Mouse (Mus musculus): Measurements from ENCODE around the gene Sfxn4. TPM values are rescaled to one million over a fixed set of nuclear protein-coding genes. Genes with fewer than 3 reads are reported as not detected.

Sfxn4 gene
- polyA plus RNA-seq, 1 experiment from 2014 or later: 8.9 TPM

- Histone ChIP-seq H3K36me3 (ENCODE audit: control insufficient read depth, insufficient read depth, low read length) (no peaks in the 10 kb centered on the region), H3K9me3 (ENCODE audit: control insufficient read depth, low read length) (no peaks in the 10 kb centered on the region), H3K27ac (ENCODE audit: low read depth, low read length) (peak overlapping the region; percentile 96; the same call in 1 of the 2 replicates), H3K4me2 (replicated peaks; ENCODE audit: low read depth, low read length) (peak overlapping the region; percentile 81), H3K27me3 (ENCODE audit: control insufficient read depth, insufficient read depth, low read length) (no peaks in the 10 kb centered on the region), H3K4me3 (ENCODE audit: low read length) (peak overlapping the region; percentile 85), H3K9ac (ENCODE audit: low read depth, low read length) (peak overlapping the region; percentile 89), H3K4me1 (ENCODE audit: control insufficient read depth, insufficient read depth, low read length) (peaks cover 6% of the 10 kb centered on the region; the same call in 1 of the 2 replicates)
- under 1% methylated on average over 41 of the region's 41 CpGs for WGBS
- peak; percentile 36 for ATAC-seq (ENCODE audit: low FRiP score, low TSS enrichment)
Observed at GRCm38 (mm10) chr19:60890391-60891122, 29.3 kb upstream of the Sfxn4 start.

- Histone ChIP-seq H3K9me3 (ENCODE audit: control insufficient read depth, low read length) (no peaks in the 10 kb centered on the region), H3K36me3 (ENCODE audit: control insufficient read depth, insufficient read depth, low read length) (no peaks in the 10 kb centered on the region), H3K4me1 (ENCODE audit: control insufficient read depth, insufficient read depth, low read length) (peaks cover 6% of the 10 kb centered on the region; the same call in 1 of the 2 replicates), H3K4me3 (ENCODE audit: low read length) (peak within 1 kb of the TSS; percentile 85), H3K27ac (ENCODE audit: low read depth, low read length) (peak within 1 kb of the TSS; percentile 96), H3K4me2 (replicated peaks; ENCODE audit: low read depth, low read length) (peak within 1 kb of the TSS; percentile 81), H3K9ac (ENCODE audit: low read depth, low read length) (peak within 1 kb of the TSS; percentile 89), H3K27me3 (ENCODE audit: control insufficient read depth, insufficient read depth, low read length) (no peaks in the 10 kb centered on the region)
- 0% methylated on average over 51 of the region's 55 CpGs for WGBS
- ATAC-seq (ENCODE audit: low FRiP score, low TSS enrichment): peak; percentile 98
Observed at GRCm38 (mm10) chr19:60889714-60890315, 28.5 kb upstream of the Sfxn4 start, which contains the start of gene Grk5. TSS of gene Grk5 (plus strand) at chr19:60889749.

GRCm38 (mm10) chr19:60889101-60889713, 27.9 kb upstream of the Sfxn4 start:
- Histone ChIP-seq H3K4me3 (ENCODE audit: low read length) (peak overlapping the region; percentile 85), H3K9me3 (ENCODE audit: control insufficient read depth, low read length) (no peaks in the 10 kb centered on the region), H3K27ac (ENCODE audit: low read depth, low read length) (peak overlapping the region; percentile 96), H3K4me1 (ENCODE audit: control insufficient read depth, insufficient read depth, low read length) (peaks cover 6% of the 10 kb centered on the region; the same call in 1 of the 2 replicates), H3K4me2 (replicated peaks; ENCODE audit: low read depth, low read length) (peak overlapping the region; percentile 81), H3K27me3 (ENCODE audit: control insufficient read depth, insufficient read depth, low read length) (no peaks in the 10 kb centered on the region), H3K9ac (ENCODE audit: low read depth, low read length) (peak overlapping the region; percentile 89), H3K36me3 (ENCODE audit: control insufficient read depth, insufficient read depth, low read length) (no peaks in the 10 kb centered on the region)
- peak; percentile 48; the same call in 1 of the 2 replicates for ATAC-seq (ENCODE audit: low FRiP score, low TSS enrichment)
- WGBS: 7% methylated on average over 17 of the region's 17 CpGs

GRCm38 (mm10) chr19:60887637-60888036, 26.4 kb upstream of the Sfxn4 start:
- Histone ChIP-seq H3K27me3 (ENCODE audit: control insufficient read depth, insufficient read depth, low read length) (no peaks in the 10 kb centered on the region), H3K4me3 (ENCODE audit: low read length) (no peak overlapping the region), H3K9me3 (ENCODE audit: control insufficient read depth, low read length) (no peaks in the 10 kb centered on the region), H3K27ac (ENCODE audit: low read depth, low read length) (no peak overlapping the region), H3K4me1 (ENCODE audit: control insufficient read depth, insufficient read depth, low read length) (peaks cover 6% of the 10 kb centered on the region; the same call in 1 of the 2 replicates), H3K4me2 (replicated peaks; ENCODE audit: low read depth, low read length) (no peak overlapping the region), H3K9ac (ENCODE audit: low read depth, low read length) (no peak overlapping the region), H3K36me3 (ENCODE audit: control insufficient read depth, insufficient read depth, low read length) (no peaks in the 10 kb centered on the region)
- ATAC-seq (ENCODE audit: low FRiP score, low TSS enrichment): no peak
- WGBS: 86% methylated on average over 2 of the region's 2 CpGs

- Histone ChIP-seq H3K4me3 (ENCODE audit: low read length) (no peak overlapping the region), H3K9ac (ENCODE audit: low read depth, low read length) (no peak overlapping the region), H3K9me3 (ENCODE audit: control insufficient read depth, low read length) (no peaks in the 10 kb centered on the region), H3K27me3 (ENCODE audit: control insufficient read depth, insufficient read depth, low read length) (no peaks in the 10 kb centered on the region), H3K36me3 (ENCODE audit: control insufficient read depth, insufficient read depth, low read length) (no peaks in the 10 kb centered on the region), H3K4me2 (replicated peaks; ENCODE audit: low read depth, low read length) (no peak overlapping the region), H3K27ac (ENCODE audit: low read depth, low read length) (no peak overlapping the region), H3K4me1 (ENCODE audit: control insufficient read depth, insufficient read depth, low read length) (no peaks in the 10 kb centered on the region)
- ATAC-seq (ENCODE audit: low FRiP score, low TSS enrichment): peak; percentile 77; the same call in 1 of the 2 replicates
- WGBS: 11% methylated on average over 3 of the region's 3 CpGs
Observed at GRCm38 (mm10) chr19:60883129-60883528, 21.9 kb upstream of the Sfxn4 start.

- Histone ChIP-seq H3K4me3 (ENCODE audit: low read length) (peak within 1 kb of the TSS; percentile 62), H3K36me3 (ENCODE audit: control insufficient read depth, insufficient read depth, low read length) (peaks cover 12% of the 10 kb centered on the region; the same call in 1 of the 2 replicates), H3K27me3 (ENCODE audit: control insufficient read depth, insufficient read depth, low read length) (no peaks in the 10 kb centered on the region), H3K4me2 (replicated peaks; ENCODE audit: low read depth, low read length) (peak within 1 kb of the TSS; percentile 49), H3K4me1 (ENCODE audit: control insufficient read depth, insufficient read depth, low read length) (no peaks in the 10 kb centered on the region), H3K27ac (ENCODE audit: low read depth, low read length) (peak within 1 kb of the TSS; percentile 59), H3K9ac (ENCODE audit: low read depth, low read length) (peak within 1 kb of the TSS; percentile 69), H3K9me3 (ENCODE audit: control insufficient read depth, low read length) (no peaks in the 10 kb centered on the region)
- peak; percentile 99 for ATAC-seq (ENCODE audit: low FRiP score, low TSS enrichment)
- WGBS: under 1% methylated on average over 28 of the region's 28 CpGs
Observed at GRCm38 (mm10) chr19:60874064-60874694, 12.9 kb upstream of the Sfxn4 start, which contains the start of gene Prdx3. TSS of gene Prdx3 (minus strand) at chr19:60874556.

- ATAC-seq (ENCODE audit: low FRiP score, low TSS enrichment): peak; percentile 30; the same call in 1 of the 2 replicates
- peak overlapping the region; percentile 62 for H3K4me3 ChIP-seq (ENCODE audit: low read length)
- peak overlapping the region; percentile 69; the same call in 1 of the 2 replicates for H3K9ac ChIP-seq (ENCODE audit: low read depth, low read length)
- peak overlapping the region; percentile 59; the same call in 1 of the 2 replicates for H3K27ac ChIP-seq (ENCODE audit: low read depth, low read length)
- H3K4me2 ChIP-seq (replicated peaks; ENCODE audit: low read depth, low read length): peak overlapping the region; percentile 49
- 2% methylated on average over 4 of the region's 4 CpGs for WGBS
- no peaks in the 10 kb centered on the region for H3K9me3 ChIP-seq (ENCODE audit: control insufficient read depth, low read length)
- H3K4me1 ChIP-seq (ENCODE audit: control insufficient read depth, insufficient read depth, low read length): no peaks in the 10 kb centered on the region
- H3K27me3 ChIP-seq (ENCODE audit: control insufficient read depth, insufficient read depth, low read length): no peaks in the 10 kb centered on the region
- peaks cover 13% of the 10 kb centered on the region; the same call in 1 of the 2 replicates for H3K36me3 ChIP-seq (ENCODE audit: control insufficient read depth, insufficient read depth, low read length)
Observed at GRCm38 (mm10) chr19:60873501-60873900, 12.2 kb upstream of the Sfxn4 start.

GRCm38 (mm10) chr19:60872272-60872671, 11.0 kb upstream of the Sfxn4 start:
- ATAC-seq (ENCODE audit: low FRiP score, low TSS enrichment): no peak
- no peaks in the 10 kb centered on the region for H3K4me1 ChIP-seq (ENCODE audit: control insufficient read depth, insufficient read depth, low read length)
- no peaks in the 10 kb centered on the region for H3K9me3 ChIP-seq (ENCODE audit: control insufficient read depth, low read length)
- no peak overlapping the region for H3K4me2 ChIP-seq (replicated peaks; ENCODE audit: low read depth, low read length)
- no peak overlapping the region for H3K27ac ChIP-seq (ENCODE audit: low read depth, low read length)
- peaks cover 21% of the 10 kb centered on the region; the same call in 1 of the 2 replicates for H3K36me3 ChIP-seq (ENCODE audit: control insufficient read depth, insufficient read depth, low read length)
- H3K27me3 ChIP-seq (ENCODE audit: control insufficient read depth, insufficient read depth, low read length): no peaks in the 10 kb centered on the region
- WGBS: 71% methylated on average over 1 of the region's 1 CpGs
- H3K4me3 ChIP-seq (ENCODE audit: low read length): no peak overlapping the region
- no peak overlapping the region for H3K9ac ChIP-seq (ENCODE audit: low read depth, low read length)
